Mouse (Mus musculus) cerebellum, postnatal 25 days (tissue): ENCODE measurements around the gene Gm4724.
"Not testable (repeated sequence)": the region's sequence is repeated elsewhere in the genome, so short reads cannot be mapped to it uniquely, and the experiment has no call there.

Source experiments
- DNase-seq, 2 experiments: peaks; one replicate each; pipeline ENCODE4 v3.0.0; 2021; ENCODE audit warnings: mixed read lengths in 2 of 2

The Gm4724 gene

DNA sequence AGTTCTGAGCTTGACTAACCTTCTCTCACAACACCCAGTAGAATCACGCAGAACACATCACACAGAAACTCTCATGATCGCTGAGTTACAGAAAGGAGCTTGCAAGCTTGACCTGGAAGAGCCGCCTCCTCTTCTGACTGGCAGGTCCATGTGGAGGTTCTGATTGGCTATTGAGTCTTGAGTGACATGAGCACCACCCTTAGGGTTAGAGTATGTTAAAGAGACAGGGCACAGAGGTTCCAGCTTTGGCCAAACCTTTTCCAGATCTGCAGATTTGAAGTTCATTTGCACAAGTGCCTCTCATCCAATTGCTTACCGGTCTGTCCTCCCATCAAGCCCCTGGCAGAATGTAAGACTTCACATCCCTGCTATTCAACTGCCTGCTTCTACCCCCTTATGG is at the start of gene Gm4724:
Gene Gm4724, minus strand, starts transcription at position 101 of the 400 bp plus-strand sequence.
- not testable (repeated sequence) for DNase-seq

DNA sequence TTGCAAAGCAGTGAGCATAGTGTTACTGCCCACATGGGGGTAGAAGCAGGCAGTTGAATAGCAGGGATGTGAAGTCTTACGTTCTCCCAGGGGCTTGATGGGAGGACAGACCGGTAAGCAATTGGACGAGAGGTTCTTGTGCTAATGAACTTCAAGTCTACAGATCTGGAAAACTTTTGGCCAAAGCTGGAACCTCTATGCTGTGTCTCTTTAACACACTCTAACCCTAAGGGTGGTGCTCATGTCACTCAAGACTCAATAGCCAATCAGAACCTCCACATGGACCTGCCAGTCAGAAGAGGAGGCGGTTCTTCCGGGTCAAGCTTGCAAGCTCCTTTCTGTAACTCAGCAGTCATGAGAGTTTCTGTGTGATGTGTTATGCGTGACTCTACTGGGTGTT is 34.1 kb upstream of the Gm4724 start, which contains the start of gene Zfp965:
Gene Zfp965, plus strand, starts transcription at position 301 of the 400 bp plus-strand sequence.
- not testable (repeated sequence) for DNase-seq
